In genomic region chr6:120666761-120667421, GRCm38 (mm10) we compare ENCODE assay signal across 8 mouse cellular contexts. TPM values are rescaled to one million over a fixed set of nuclear protein-coding genes. Genes with fewer than 3 reads are reported as not detected.
DNase-seq lines count a peak whose midpoint lies in the region; ATAC-seq and TF ChIP-seq lines count a peak whose summit lies in the region.

No protein-coding gene starts in this region.

- H3K4me2 ChIP-seq in hindbrain, embryonic 12.5 days (replicated peaks): peak overlapping the region; percentile 78

- H3K27me3 ChIP-seq in hindbrain, embryonic 12.5 days: no peaks in the 10 kb centered on the region
- peaks cover 39% of the 10 kb centered on the region for H3K27me3 ChIP-seq in small intestine, adult 2 months (ENCODE audit: control insufficient read depth, insufficient read depth, low read length)

- ATAC-seq in hindbrain, embryonic 12.5 days (ENCODE audit: low FRiP score): peak; percentile 51

- TF ChIP-seq POLR2A in small intestine, adult 2 months (IDR thresholded peaks at IDR 0.05; ENCODE audit: low read depth, low read length): no peak

- H3K36me3 ChIP-seq in hindbrain, embryonic 12.5 days: no peaks in the 10 kb centered on the region
- no peaks in the 10 kb centered on the region for H3K36me3 ChIP-seq in small intestine, adult 2 months (ENCODE audit: control insufficient read depth, insufficient read depth, low read length)

- H3K9me3 ChIP-seq in hindbrain, embryonic 12.5 days (replicated peaks): no peaks in the 10 kb centered on the region

- under 1% methylated on average over 87 of the region's 87 CpGs for WGBS in hindbrain, embryonic 12.5 days
- WGBS in small intestine, adult 2 months: under 1% methylated on average over 87 of the region's 87 CpGs

- DNase-seq in adrenal gland, adult 18-20 months (ENCODE audit: low spot score in 2 of 2): peak; percentile 50 to 69
- peak; percentile 64 to 76 for DNase-seq in cerebellum, postnatal 14 days
- peak; percentile 7 to 22 for DNase-seq in frontal cortex, postnatal 14 days (ENCODE audit: low spot score in 2 of 2)
- peak; percentile 35 to 39 for DNase-seq in layer of hippocampus, postnatal 25 days (ENCODE audit: extremely low spot score in 1 of 2, low spot score in 1 of 2)
- peak; percentile 37 for DNase-seq in lung, postnatal 36 days
- DNase-seq in T-cell, adult 2 months (ENCODE audit: low spot score): no peak

- peak overlapping the region; percentile 99 for H3K27ac ChIP-seq in hindbrain, embryonic 12.5 days
- no peak overlapping the region for H3K27ac ChIP-seq in small intestine, adult 2 months (ENCODE audit: insufficient read depth, low read depth, low read length)

- peak overlapping the region; percentile 90 for H3K9ac ChIP-seq in hindbrain, embryonic 12.5 days

- no peak for TF ChIP-seq CTCF in small intestine, adult 2 months (IDR thresholded peaks at IDR 0.05; ENCODE audit: extremely low read depth, insufficient read length, insufficient replicate concordance, low read depth, low read length)

- H3K4me3 ChIP-seq in hindbrain, embryonic 12.5 days: peak overlapping the region; percentile 94
- H3K4me3 ChIP-seq in small intestine, adult 2 months (ENCODE audit: low read depth, low read length): peak overlapping the region; percentile 71

- peaks cover 17% of the 10 kb centered on the region for H3K4me1 ChIP-seq in hindbrain, embryonic 12.5 days
- H3K4me1 ChIP-seq in small intestine, adult 2 months (ENCODE audit: control insufficient read depth, insufficient read depth, insufficient read length, low read length): peaks cover 12% of the 10 kb centered on the region

RNA-seq across cellular contexts. Expression of gene Cecr2, which starts 0.7 kb away (rescaled TPM):
- 1 to 10 TPM; 6.1 to 7.9 TPM for total RNA-seq in adrenal gland, adult 18-20 months (2021)
- 15.2 and 15.7 TPM in 2 replicates for polyA plus RNA-seq in hindbrain, embryonic 12.5 days (2016; fragmentation: Nextera tagmentation; extraction: Ambion mirVana)
- 10 to 100 TPM in 1 of 2 experiments, 1 to 10 TPM in 1; 9.6 to 13.5 TPM for total RNA-seq in layer of hippocampus, postnatal 25 days (2021)
- polyA plus RNA-seq in small intestine, adult 2 months (2012; rRNA removed): 0.43 and 0.46 TPM in 2 replicates
